Mouse (Mus musculus) heart, embryonic 13.5 days (tissue): Measurements from ENCODE around the gene Pde11a. TPM values are rescaled to one million over a fixed set of nuclear protein-coding genes. Genes with fewer than 3 reads are reported as not detected.

Source experiments
- ATAC-seq: fragments of 200-750 bp; cut with Nextera tagmentation; 2 replicates; pipeline ENCODE4 v1.8.0; 2017; ENCODE audit warnings: moderate TSS enrichment; ENCODE audit not compliant: insufficient number of reproducible peaks, low FRiP score, low TSS enrichment; ENCODE audit errors: extremely low read depth
- H3K27ac ChIP-seq: fragments of 300-500 bp; sonication (generic); replicated peaks from 2 replicates; pipeline ENCODE4 v1.5.1; 2015; ENCODE audit warnings: moderate library complexity, mild to moderate bottlenecking, inconsistent platforms
- H3K27me3 ChIP-seq: fragments of 300-500 bp; sonication (generic); replicated peaks from 2 replicates; pipeline ENCODE4 v1.6.1; 2015; ENCODE audit warnings: mild to moderate bottlenecking, inconsistent platforms
- H3K36me3 ChIP-seq: fragments of 300-500 bp; sonication (generic); 2 replicates; pipeline ENCODE4 v1.6.1; 2015; ENCODE audit warnings: mild to moderate bottlenecking, inconsistent platforms
- H3K4me1 ChIP-seq: fragments of 300-500 bp; sonication (generic); 2 replicates; pipeline ENCODE4 v1.6.1; 2015; ENCODE audit warnings: inconsistent platforms
- H3K4me2 ChIP-seq: fragments of 300-500 bp; sonication (generic); 2 replicates; pipeline ENCODE4 v1.6.1; 2015; ENCODE audit warnings: inconsistent platforms, mild to moderate bottlenecking, moderate library complexity
- H3K4me3 ChIP-seq: fragments of 300-500 bp; sonication (generic); 2 replicates; pipeline ENCODE4 v1.5.1; 2015; ENCODE audit warnings: moderate library complexity, mild to moderate bottlenecking, inconsistent platforms
- H3K9ac ChIP-seq: fragments of 300-500 bp; sonication (generic); 2 replicates; pipeline ENCODE4 v1.6.1; 2015; ENCODE audit warnings: inconsistent platforms, mild to moderate bottlenecking, moderate library complexity
- H3K9me3 ChIP-seq: fragments of 300-500 bp; sonication (generic); 2 replicates; pipeline ENCODE4 v1.6.1; 2016; ENCODE audit warnings: inconsistent platforms
- WGBS: fragments of 180-500 bp; shearing (Covaris S2); methylation state at CpG from one replicate; pipeline ENCODE4 v1.1.7; 2015; ENCODE audit warnings: mixed read lengths; 5-methylcytosine and 5-hydroxymethylcytosine counted together
- polyA plus RNA-seq: library from polyadenylated mRNA; unstranded; fragments of >200 nt; fragmentation: Nextera tagmentation; extraction: Ambion mirVana; gene quantifications from 2 replicates; pipeline ENCODE4 v1.2.1, GENCODE M21; 2015

Pde11a gene
- polyA plus RNA-seq, 1 experiment from 2014 or later = 0.05 TPM

DNA sequence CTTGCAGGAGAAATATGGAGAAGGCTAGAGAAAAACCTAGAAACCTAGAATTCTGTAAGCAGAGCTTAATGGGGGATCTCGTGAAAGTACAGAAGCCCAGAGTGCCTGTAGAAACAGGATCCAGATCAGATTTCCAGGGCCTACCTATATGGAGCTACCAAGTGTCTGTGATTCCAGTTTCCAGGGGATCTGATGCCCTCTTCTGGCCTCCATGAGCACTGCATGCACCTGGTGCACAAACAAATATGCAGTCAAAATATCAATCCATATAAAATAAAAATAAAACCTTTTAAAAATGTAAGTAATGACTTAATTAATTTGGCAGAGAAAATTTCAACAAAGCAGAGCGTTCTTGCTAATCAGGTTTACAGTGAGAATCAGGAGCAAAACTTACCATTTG lies 23.5 kb upstream of the Pde11a start:
- H3K4me2 ChIP-seq = no peak overlapping the region
- H3K4me3 ChIP-seq = no peak overlapping the region
- H3K36me3 ChIP-seq = no peaks in the 10 kb centered on the region
- ATAC-seq = no peak
- WGBS = 46% methylated on average over 2 of the region's 2 CpGs
- no peaks in the 10 kb centered on the region for H3K27me3 ChIP-seq
- H3K9me3 ChIP-seq = no peaks in the 10 kb centered on the region
- H3K9ac ChIP-seq = no peak overlapping the region
- no peak overlapping the region for H3K27ac ChIP-seq
- no peaks in the 10 kb centered on the region for H3K4me1 ChIP-seq

DNA sequence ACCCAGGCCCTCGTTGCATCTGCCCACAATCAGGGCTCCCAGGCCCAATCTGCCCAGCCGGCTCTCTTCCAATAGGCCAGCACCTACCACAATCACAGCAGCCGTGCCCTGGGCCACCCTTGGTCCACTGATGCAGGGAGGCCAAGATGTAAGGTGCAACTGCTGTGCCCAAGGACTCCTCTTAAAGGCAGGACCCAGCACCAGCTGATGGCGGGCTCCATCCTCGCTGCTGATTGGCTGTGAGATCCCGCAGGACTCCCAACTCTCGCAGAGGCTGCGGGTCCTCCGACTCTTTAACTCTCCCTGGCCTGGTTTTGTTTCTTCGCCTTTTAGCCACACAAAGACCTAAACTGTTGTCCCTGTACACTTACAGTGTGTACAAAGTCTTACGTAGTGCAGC lies 21.7 kb upstream of the Pde11a start, which contains the start of gene Cyct:
Cyct (minus strand) TSS at position 225 of the 400 bp plus-strand sequence.
- no peak for ATAC-seq
- no peaks in the 10 kb centered on the region for H3K4me1 ChIP-seq
- H3K9ac ChIP-seq = no peak within 1 kb of the TSS
- no peaks in the 10 kb centered on the region for H3K27me3 ChIP-seq
- no peak within 1 kb of the TSS for H3K4me2 ChIP-seq
- H3K4me3 ChIP-seq = no peak within 1 kb of the TSS
- 77% methylated on average over 11 of the region's 11 CpGs for WGBS
- H3K36me3 ChIP-seq = no peaks in the 10 kb centered on the region
- H3K9me3 ChIP-seq = no peaks in the 10 kb centered on the region
- no peak within 1 kb of the TSS for H3K27ac ChIP-seq

DNA sequence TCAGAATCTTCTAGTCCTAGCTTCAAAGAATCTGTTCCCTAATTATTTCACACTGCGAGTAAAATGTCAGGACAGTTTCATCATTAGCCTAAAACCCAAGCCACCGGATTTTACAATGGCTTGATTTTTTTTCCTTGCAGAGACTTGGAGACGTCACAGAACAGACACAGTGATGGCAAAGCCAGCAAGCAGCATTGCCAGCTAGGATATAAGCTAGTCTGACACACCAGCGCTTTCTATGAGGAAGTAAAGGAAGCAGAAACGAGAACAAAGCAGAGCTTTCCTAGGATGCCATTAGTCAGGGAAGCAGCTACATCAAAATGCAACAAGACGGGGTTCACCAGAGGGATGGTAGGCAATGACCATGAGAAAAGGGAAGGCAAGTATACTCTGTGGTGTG lies 9.3 kb upstream of the Pde11a start:
- no peaks in the 10 kb centered on the region for H3K4me1 ChIP-seq
- H3K36me3 ChIP-seq = no peaks in the 10 kb centered on the region
- H3K27ac ChIP-seq = no peak overlapping the region
- no peak overlapping the region for H3K9ac ChIP-seq
- no peaks in the 10 kb centered on the region for H3K27me3 ChIP-seq
- H3K9me3 ChIP-seq = no peaks in the 10 kb centered on the region
- H3K4me3 ChIP-seq = no peak overlapping the region
- no peak for ATAC-seq
- 75% methylated on average over 6 of the region's 6 CpGs for WGBS
- H3K4me2 ChIP-seq = no peak overlapping the region

- Histone ChIP-seq H3K27ac (no peak overlapping the region), H3K9ac (no peak overlapping the region), H3K27me3 (peaks cover 32% of the 10 kb centered on the region), H3K4me2 (no peak overlapping the region), H3K4me3 (no peak overlapping the region), H3K9me3 (no peaks in the 10 kb centered on the region), H3K4me1 (peaks cover 11% of the 10 kb centered on the region), H3K36me3 (no peaks in the 10 kb centered on the region)
- ATAC-seq = no peak
- 81% methylated on average over 9 of the region's 9 CpGs for WGBS
Measured at GRCm38 (mm10) chr2:76342146-76342545, 3.6 kb upstream of the Pde11a start.

GRCm38 (mm10) chr2:76334596-76334995 lies 4.0 kb downstream of the Pde11a start:
- H3K27ac ChIP-seq = no peak overlapping the region
- 75% methylated on average over 5 of the region's 5 CpGs for WGBS
- H3K9ac ChIP-seq = no peak overlapping the region
- no peaks in the 10 kb centered on the region for H3K9me3 ChIP-seq
- H3K36me3 ChIP-seq = no peaks in the 10 kb centered on the region
- H3K27me3 ChIP-seq = peaks cover 37% of the 10 kb centered on the region
- peaks cover 11% of the 10 kb centered on the region for H3K4me1 ChIP-seq
- ATAC-seq = no peak
- H3K4me3 ChIP-seq = no peak overlapping the region
- H3K4me2 ChIP-seq = no peak overlapping the region

DNA sequence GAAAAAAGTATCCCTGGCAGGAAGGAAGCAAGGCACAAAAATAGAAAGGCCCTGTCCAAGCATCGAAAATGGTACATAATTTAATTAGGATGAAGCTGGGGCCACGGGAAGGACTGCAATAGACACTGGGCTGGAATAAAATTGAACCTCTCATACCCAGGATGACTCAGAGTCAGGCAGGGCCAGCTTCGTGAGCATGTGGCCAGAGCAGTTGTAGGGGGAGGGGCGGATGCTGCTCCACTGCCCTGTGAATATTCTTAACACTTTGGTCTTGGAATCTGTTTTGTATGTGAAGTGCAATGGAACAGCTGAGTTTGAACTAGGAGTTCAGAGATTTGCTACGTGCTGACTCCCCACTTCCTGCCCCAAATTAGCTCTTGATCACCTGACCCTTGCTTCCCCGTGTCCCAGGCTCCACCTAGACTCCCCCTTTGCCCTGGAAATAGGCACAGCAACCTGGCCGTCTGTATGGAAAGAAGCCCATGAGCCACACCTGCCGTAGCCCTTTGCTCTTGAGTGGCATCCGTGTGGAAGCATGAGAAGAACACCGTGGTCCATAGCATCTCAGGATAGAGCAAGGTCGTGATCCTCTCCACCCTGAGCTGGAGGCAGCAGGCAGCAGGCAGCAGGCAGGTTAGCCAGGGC lies 6.3 kb downstream of the Pde11a start:
- WGBS = 51% methylated on average over 11 of the region's 11 CpGs
- no peaks in the 10 kb centered on the region for H3K9me3 ChIP-seq
- H3K9ac ChIP-seq = no peak overlapping the region
- peaks cover 14% of the 10 kb centered on the region for H3K27me3 ChIP-seq
- no peaks in the 10 kb centered on the region for H3K36me3 ChIP-seq
- no peak for ATAC-seq
- no peaks in the 10 kb centered on the region for H3K4me1 ChIP-seq
- H3K27ac ChIP-seq = no peak overlapping the region
- H3K4me3 ChIP-seq = no peak overlapping the region
- no peak overlapping the region for H3K4me2 ChIP-seq

DNA sequence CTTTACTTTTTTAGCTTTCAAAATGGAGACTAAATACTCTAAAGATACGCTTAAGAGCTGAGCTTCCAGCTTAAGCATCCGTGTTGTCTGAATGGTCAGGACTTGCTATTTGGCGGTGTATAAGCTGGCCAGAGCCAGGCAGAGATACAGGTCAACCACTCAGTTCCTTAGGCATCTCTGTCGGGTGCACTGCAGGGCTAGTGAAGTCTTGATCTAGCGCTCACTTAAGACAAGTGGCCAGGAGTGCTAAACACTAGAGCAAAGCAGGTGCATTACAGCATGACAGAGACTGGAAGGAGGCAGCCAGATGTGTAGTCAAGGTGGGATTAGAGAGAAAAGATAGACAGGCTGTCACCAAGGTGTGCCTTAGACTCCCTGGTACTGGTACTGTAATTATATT lies 8.5 kb downstream of the Pde11a start:
- Histone ChIP-seq H3K9ac (no peak overlapping the region), H3K4me1 (no peaks in the 10 kb centered on the region), H3K27ac (no peak overlapping the region), H3K36me3 (no peaks in the 10 kb centered on the region), H3K4me2 (no peak overlapping the region), H3K4me3 (no peak overlapping the region), H3K9me3 (no peaks in the 10 kb centered on the region), H3K27me3 (no peaks in the 10 kb centered on the region)
- 79% methylated on average over 5 of the region's 5 CpGs for WGBS
- no peak for ATAC-seq

DNA sequence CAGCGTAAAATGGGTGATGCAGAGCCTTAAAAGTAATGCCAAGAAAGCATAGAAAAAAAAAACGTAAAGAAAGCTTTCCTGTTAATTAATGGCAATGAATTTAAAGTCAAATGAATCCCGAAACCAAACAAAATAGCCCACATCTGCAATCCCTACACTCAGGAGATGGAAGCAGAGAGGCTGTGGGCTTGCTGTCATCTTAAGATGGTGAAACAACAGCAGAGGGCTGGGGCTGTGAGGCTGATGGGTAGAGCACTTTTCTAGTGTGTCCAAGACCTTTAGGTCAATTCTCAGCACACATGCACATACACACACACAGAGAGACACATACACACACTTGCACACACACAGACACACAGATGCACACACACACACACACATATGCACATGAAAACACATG lies 12.4 kb downstream of the Pde11a start:
- WGBS = 77% methylated on average over 3 of the region's 3 CpGs

GRCm38 (mm10) chr2:76324463-76324862 lies 14.1 kb downstream of the Pde11a start:
- no peaks in the 10 kb centered on the region for H3K36me3 ChIP-seq
- no peak overlapping the region for H3K4me2 ChIP-seq
- H3K9ac ChIP-seq = no peak overlapping the region
- no peaks in the 10 kb centered on the region for H3K27me3 ChIP-seq
- no peak for ATAC-seq
- H3K4me1 ChIP-seq = no peaks in the 10 kb centered on the region
- 76% methylated on average over 5 of the region's 5 CpGs for WGBS
- no peak overlapping the region for H3K4me3 ChIP-seq
- no peak overlapping the region for H3K27ac ChIP-seq
- no peaks in the 10 kb centered on the region for H3K9me3 ChIP-seq

More for the DNA sequence above, 12.4 kb downstream of the Pde11a start:
- no peak for ATAC-seq
- no peak overlapping the region for H3K9ac ChIP-seq
- H3K27ac ChIP-seq = no peak overlapping the region
- no peaks in the 10 kb centered on the region for H3K4me1 ChIP-seq
- no peak overlapping the region for H3K4me2 ChIP-seq
- no peaks in the 10 kb centered on the region for H3K27me3 ChIP-seq
- no peak overlapping the region for H3K4me3 ChIP-seq
- no peaks in the 10 kb centered on the region for H3K9me3 ChIP-seq
- H3K36me3 ChIP-seq = no peaks in the 10 kb centered on the region

GRCm38 (mm10) chr2:76323185-76323875 lies 15.2 kb downstream of the Pde11a start:
- Histone ChIP-seq H3K27me3 (no peaks in the 10 kb centered on the region), H3K4me3 (no peak overlapping the region), H3K9me3 (no peaks in the 10 kb centered on the region), H3K4me1 (no peaks in the 10 kb centered on the region), H3K4me2 (no peak overlapping the region), H3K36me3 (no peaks in the 10 kb centered on the region), H3K27ac (no peak overlapping the region), H3K9ac (no peak overlapping the region)
- 78% methylated on average over 21 of the region's 21 CpGs for WGBS
- ATAC-seq = no peak

DNA sequence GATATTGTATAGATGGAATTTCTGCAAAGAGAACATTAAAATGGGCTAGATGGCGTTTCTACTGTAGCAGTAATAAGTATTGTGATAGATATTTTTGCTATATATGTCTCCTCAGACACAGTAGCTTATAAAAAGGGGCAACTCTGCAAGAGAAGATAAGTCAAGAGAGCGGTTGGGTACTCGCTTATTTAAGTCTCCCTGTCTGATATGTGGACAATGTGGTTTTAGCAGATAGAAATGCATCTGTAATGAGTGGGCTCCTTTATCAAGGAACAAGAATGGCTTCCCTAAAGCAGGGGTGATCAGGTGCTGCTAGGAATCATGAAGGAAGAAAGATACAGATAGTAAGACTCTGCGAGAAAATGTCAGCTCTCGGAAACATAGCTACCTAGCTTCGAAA lies 18.2 kb downstream of the Pde11a start:
- Histone ChIP-seq H3K4me1 (no peaks in the 10 kb centered on the region), H3K4me2 (no peak overlapping the region), H3K27me3 (no peaks in the 10 kb centered on the region), H3K9me3 (no peaks in the 10 kb centered on the region), H3K27ac (no peak overlapping the region), H3K9ac (no peak overlapping the region), H3K36me3 (no peaks in the 10 kb centered on the region), H3K4me3 (no peak overlapping the region)
- WGBS = 78% methylated on average over 6 of the region's 6 CpGs
- ATAC-seq = no peak

- WGBS = 82% methylated on average over 6 of the region's 6 CpGs
- Histone ChIP-seq H3K4me1 (no peaks in the 10 kb centered on the region), H3K27me3 (no peaks in the 10 kb centered on the region), H3K4me3 (no peak overlapping the region), H3K36me3 (no peaks in the 10 kb centered on the region), H3K9me3 (no peaks in the 10 kb centered on the region), H3K4me2 (no peak overlapping the region), H3K27ac (no peak overlapping the region), H3K9ac (no peak overlapping the region)
- ATAC-seq = no peak
Measured at GRCm38 (mm10) chr2:76319231-76319630, 19.3 kb downstream of the Pde11a start.
